Mouse (Mus musculus) heart, adult 11 months (tissue): ENCODE measurements around the gene Jak1.
A peak's percentile ranks its signal among the peaks of the same experiment; 100 is the strongest.

Source experiments
- DNase-seq: peaks from one replicate; pipeline ENCODE4 v3.0.0; 2022

Gene Jak1

GRCm38 (mm10) chr4:101185216-101185615 is 79.9 kb downstream of the Jak1 start:
- peak; percentile 88 for DNase-seq

GRCm38 (mm10) chr4:101182603-101183011 is 82.5 kb downstream of the Jak1 start:
- DNase-seq, result peak; percentile 97

- DNase-seq, result peak; percentile 85
Measured at GRCm38 (mm10) chr4:101180681-101181080, 84.4 kb downstream of the Jak1 start.

GRCm38 (mm10) chr4:101179836-101180235 is 85.2 kb downstream of the Jak1 start:
- DNase-seq, result peak; percentile 89

- DNase-seq, result no peak
Measured at GRCm38 (mm10) chr4:101179076-101179475, 86.0 kb downstream of the Jak1 start.

GRCm38 (mm10) chr4:101177796-101178195 is 87.3 kb downstream of the Jak1 start:
- no peak for DNase-seq

GRCm38 (mm10) chr4:101176123-101176522 is 89.0 kb downstream of the Jak1 start:
- peak; percentile 98 for DNase-seq

GRCm38 (mm10) chr4:101174916-101175625 is 90.0 kb downstream of the Jak1 start:
- no peak for DNase-seq

GRCm38 (mm10) chr4:101172738-101173137 is 92.3 kb downstream of the Jak1 start:
- DNase-seq, result peak; percentile 96

- peak; percentile 91 for DNase-seq
Measured at GRCm38 (mm10) chr4:101168189-101168778, 96.8 kb downstream of the Jak1 start.

GRCm38 (mm10) chr4:101167777-101168176 is 97.3 kb downstream of the Jak1 start:
- no peak for DNase-seq

GRCm38 (mm10) chr4:101165776-101166175 is 99.3 kb downstream of the Jak1 start:
- DNase-seq, result no peak

GRCm38 (mm10) chr4:101164673-101165072 is 100.4 kb downstream of the Jak1 start:
- DNase-seq, result peak; percentile 90

GRCm38 (mm10) chr4:101164189-101164588 is 100.9 kb downstream of the Jak1 start:
- DNase-seq, result peak; percentile 89

GRCm38 (mm10) chr4:101160821-101161220 is 104.3 kb downstream of the Jak1 start:
- no peak for DNase-seq

GRCm38 (mm10) chr4:101159191-101159764 is 105.8 kb downstream of the Jak1 start:
- no peak for DNase-seq

GRCm38 (mm10) chr4:101158282-101158681 is 106.8 kb downstream of the Jak1 start:
- no peak for DNase-seq

- no peak for DNase-seq
Measured at GRCm38 (mm10) chr4:101157476-101157875, 107.6 kb downstream of the Jak1 start.

GRCm38 (mm10) chr4:101155541-101155940 is 109.5 kb downstream of the Jak1 start:
- DNase-seq, result peak; percentile 96

- no peak for DNase-seq
Measured at GRCm38 (mm10) chr4:101146891-101147655, 118.0 kb downstream of the Jak1 start.

GRCm38 (mm10) chr4:101146047-101146745 is 118.9 kb downstream of the Jak1 start:
- peak; percentile 94 for DNase-seq

GRCm38 (mm10) chr4:101144790-101145189 is 120.3 kb downstream of the Jak1 start:
- DNase-seq, result no peak

- DNase-seq, result no peak
Measured at GRCm38 (mm10) chr4:101144361-101144760, 120.7 kb downstream of the Jak1 start.
